Mouse (Mus musculus) CH12.LX (cell line): ENCODE data around the gene St8sia6.

Source experiments
- CHD2 ChIP-seq: IDR thresholded peaks from 2 replicates; pipeline ENCODE4 v1.6.1; 2011; ENCODE audit warnings: low read length, improper control_type of control experiment
- CTCF ChIP-seq, 2 experiments: IDR thresholded peaks in 1 of 2; conservative IDR thresholded peaks in 1 of 2; 2 replicates each; pipeline ENCODE4 v1.5.1; 2011 to 2012; ENCODE audit warnings: low read depth in 2 of 2, low read length in 2 of 2, improper control_type of control experiment in 1 of 2, inconsistent platforms in 1 of 2, mild to moderate bottlenecking in 1 of 2, moderate library complexity in 1 of 2
- KAT2A ChIP-seq: IDR thresholded peaks from 2 replicates; pipeline ENCODE4 v1.6.1; 2012; ENCODE audit warnings: low read length, improper control_type of control experiment, inconsistent platforms; ENCODE audit not compliant: insufficient replicate concordance
- MAFK ChIP-seq: IDR thresholded peaks from 2 replicates; pipeline ENCODE4 v1.6.1; 2011; ENCODE audit warnings: low read length, improper control_type of control experiment; ENCODE audit not compliant: insufficient replicate concordance
- MEF2A ChIP-seq: IDR thresholded peaks from 2 replicates; pipeline ENCODE4 v1.6.1; 2014; ENCODE audit warnings: low read depth, mild to moderate bottlenecking, inconsistent platforms, low read length, improper control_type of control experiment, borderline replicate concordance
- MXI1 ChIP-seq: IDR thresholded peaks from 2 replicates; pipeline ENCODE4 v1.6.1; 2011; ENCODE audit warnings: mild to moderate bottlenecking, low read depth, low read length, improper control_type of control experiment
- MYC ChIP-seq: IDR thresholded peaks from 2 replicates; pipeline ENCODE4 v1.6.1; 2011; ENCODE audit warnings: low read depth, mild to moderate bottlenecking, improper control_type of control experiment, low read length
- NELFE ChIP-seq: IDR thresholded peaks from 2 replicates; pipeline ENCODE4 v1.6.1; 2011; ENCODE audit warnings: low read depth, low read length, improper control_type of control experiment
- PAX5 ChIP-seq: IDR thresholded peaks from 2 replicates; pipeline ENCODE4 v1.6.1; 2012; ENCODE audit warnings: low read length, inconsistent platforms, mixed read lengths
- POLR2A ChIP-seq: IDR thresholded peaks from 2 replicates; pipeline ENCODE4 v1.6.1; 2011; ENCODE audit warnings: low read depth, mild to moderate bottlenecking, improper control_type of control experiment, low read length
- RCOR1 ChIP-seq: conservative IDR thresholded peaks from 2 replicates; pipeline ENCODE4 v1.6.1; 2012; ENCODE audit warnings: low read depth, mild to moderate bottlenecking, inconsistent platforms, low read length, improper control_type of control experiment
- ZKSCAN1 ChIP-seq: IDR thresholded peaks from 2 replicates; pipeline ENCODE4 v1.6.1; 2012; ENCODE audit warnings: low read depth, inconsistent platforms, low read length, improper control_type of control experiment, borderline replicate concordance
- ZNF384 ChIP-seq: IDR thresholded peaks from 2 replicates; pipeline ENCODE4 v1.6.1; 2012; ENCODE audit warnings: low read depth, low read length, improper control_type of control experiment, inconsistent platforms

DNA sequence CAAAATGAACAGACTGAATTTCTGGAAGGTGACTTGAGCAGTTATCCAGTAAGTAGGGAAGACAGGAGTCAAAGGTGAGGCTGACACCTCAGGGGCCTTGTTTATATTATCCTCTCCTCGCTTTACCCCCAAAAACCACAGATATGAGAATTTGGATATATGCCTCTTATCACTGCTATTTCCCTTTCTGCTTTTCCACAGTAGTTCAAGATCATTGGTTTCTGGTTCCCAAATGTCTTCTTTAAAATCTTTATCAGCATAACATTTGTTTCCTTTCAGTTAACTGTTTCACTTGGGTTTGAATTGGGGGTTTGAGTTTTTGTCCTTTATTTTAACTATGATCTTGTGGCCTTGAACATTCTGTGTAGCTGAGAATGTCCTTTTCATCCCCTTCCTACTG, 47.8 kb downstream of the St8sia6 start:
- TF ChIP-seq CHD2 (no peak), CTCF (conservative IDR thresholded peaks at IDR 0.05 in 1 of 2, IDR thresholded peaks at IDR 0.05 in 1 of 2; ENCODE audit: low read depth in 2 of 2, low read length in 2 of 2) (no peak), MYC (no peak), MEF2A (no peak), MAFK (no peak), NELFE (no peak), POLR2A (no peak), RCOR1 (no peak), ZNF384 (no peak), PAX5 (no peak), MXI1 (no peak), ZKSCAN1 (no peak), KAT2A (no peak)
